Mouse (Mus musculus) urinary bladder, postnatal 4 days (tissue): Measurements from ENCODE around the gene Axin1.
"Not testable (repeated sequence)": the region's sequence is repeated elsewhere in the genome, so short reads cannot be mapped to it uniquely, and the experiment has no call there.

Source experiments
- DNase-seq, 2 experiments: peaks; one replicate each; pipeline ENCODE4 v3.0.0; 2021 to 2022; ENCODE audit warnings: low spot score in 2 of 2

Gene Axin1

DNA sequence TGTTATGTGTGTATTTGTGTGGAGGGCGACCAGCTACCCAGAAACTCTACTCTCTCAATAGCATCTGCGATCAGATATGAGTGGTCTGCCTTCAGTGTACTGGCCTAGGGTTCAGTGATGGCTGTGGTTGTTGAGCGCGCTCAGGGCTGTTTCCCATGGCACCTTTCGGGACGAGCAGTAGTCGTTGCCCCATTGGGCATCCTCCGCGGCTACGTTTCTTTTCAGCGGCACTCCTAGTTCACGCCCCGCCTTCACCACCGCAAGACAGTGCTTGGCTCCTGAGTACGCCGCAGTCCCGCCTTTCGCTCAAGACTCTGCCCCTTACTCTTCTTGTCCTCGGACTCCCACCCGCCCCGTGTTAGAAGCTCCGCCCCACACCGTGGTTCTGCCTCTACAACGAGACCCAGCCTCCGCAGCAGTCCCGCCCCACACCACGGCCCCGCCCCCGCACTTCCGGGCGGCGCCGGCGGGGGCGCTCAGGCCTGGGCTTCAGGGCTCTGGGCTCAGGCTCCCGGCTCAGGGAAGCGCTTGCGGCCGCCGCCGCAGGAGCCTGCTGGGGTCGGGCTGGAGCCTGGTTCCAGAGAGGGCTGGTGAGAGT lies at the start of gene Axin1:
TSS of gene Axin1 (plus strand) at position 450 of the 598 bp plus-strand sequence.
- DNase-seq, result peak; percentile 94

DNA sequence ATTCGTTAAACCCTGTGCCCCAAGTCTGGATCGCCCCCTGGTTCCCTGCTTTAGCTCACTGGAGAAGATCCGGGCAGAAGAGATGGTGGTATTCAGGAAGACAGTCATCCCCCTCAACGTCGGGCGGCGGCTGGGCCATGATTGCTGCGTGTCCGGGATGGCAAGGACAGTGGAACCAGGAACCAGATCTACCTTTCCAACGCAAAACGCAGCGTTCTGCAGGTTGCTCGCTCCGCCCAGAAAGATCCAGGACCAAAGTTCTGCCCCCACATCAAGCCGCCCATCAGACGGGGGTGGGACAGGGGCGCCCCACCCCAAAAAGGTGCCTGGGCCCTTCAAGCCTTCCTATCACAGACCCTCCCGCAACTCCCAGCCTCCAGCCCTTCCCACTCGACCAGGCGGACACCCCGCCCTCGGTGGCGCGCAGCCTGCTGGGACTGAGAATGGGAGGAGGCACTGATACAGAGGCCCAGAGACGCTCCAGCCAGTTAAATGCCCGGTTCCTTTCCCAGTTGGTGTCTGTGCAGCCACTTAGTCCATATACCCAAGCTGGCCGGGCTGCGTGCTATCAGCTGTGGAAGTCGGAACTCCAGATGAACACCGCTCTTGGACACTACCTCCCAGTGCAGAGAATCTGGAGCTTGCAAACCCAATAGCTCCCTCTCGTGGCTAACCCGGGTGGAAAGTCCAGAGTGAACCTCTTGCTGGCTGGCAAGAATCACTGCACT lies 48.4 kb upstream of the Axin1 start, which contains the start of gene Decr2:
TSS of gene Decr2 (minus strand) at position 433 of the 728 bp plus-strand sequence.
- peak; percentile 87 to 89 for DNase-seq

DNA sequence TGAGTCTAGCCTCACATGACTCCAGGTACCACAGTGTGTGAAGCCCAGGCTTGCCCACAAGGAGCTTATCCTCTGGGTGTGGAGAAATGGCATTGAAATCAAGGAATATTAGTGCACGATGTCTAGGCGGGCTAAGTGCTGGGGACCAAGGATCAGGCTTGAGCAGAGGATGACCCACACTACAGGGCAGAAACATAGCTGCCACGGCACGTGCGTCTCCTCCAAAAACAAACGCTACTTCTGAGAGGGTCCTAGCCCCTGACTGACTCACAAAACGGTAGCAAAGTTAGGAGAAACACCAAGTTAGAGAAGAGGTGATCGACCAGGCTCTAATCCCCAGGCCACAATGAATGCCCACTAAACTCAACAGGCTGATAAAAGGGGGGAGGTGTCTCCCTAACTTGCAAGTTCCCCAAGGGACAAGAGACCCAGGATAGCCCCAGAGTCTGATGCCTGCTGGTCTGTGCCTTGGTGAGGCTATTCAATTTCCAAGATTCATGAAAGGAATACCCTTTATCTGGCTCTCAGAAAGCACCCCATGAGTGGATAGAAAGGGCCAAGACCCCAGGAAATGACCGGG lies 43.9 kb upstream of the Axin1 start:
- DNase-seq, result no peak

DNA sequence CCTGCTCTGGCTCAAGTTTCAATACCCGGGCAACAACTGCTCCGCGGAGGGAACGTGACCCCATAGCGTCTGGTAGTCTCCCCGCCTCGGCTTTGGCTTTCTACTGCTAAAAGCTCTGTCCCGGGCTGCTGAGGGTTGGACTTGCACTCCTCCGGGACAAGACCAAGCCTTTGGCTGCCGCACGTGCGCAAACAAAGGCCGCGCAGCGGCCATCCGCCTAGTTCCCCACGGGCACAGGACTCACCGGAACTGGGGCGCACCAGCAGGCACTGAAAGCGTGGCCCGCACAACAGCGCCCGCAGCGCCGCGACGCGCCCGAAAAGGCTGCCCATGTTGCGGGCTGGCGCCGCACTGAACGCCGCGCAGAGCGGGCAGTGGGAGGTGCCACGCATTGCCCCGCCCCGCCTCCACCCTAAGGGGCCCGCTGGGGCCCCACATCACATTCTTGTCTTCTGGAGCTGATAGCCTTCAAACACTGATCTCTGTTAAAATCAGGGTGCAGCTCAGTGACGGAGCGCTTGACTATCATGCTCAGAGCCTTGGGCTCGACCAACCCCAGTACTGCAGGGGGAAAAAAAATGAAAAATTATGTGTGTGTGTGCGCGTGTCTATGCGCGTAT lies 43.3 kb upstream of the Axin1 start, which contains the start of gene Nme4:
TSS of gene Nme4 (minus strand) at position 482 of the 620 bp plus-strand sequence.
- DNase-seq, result peak in 1 of 2 experiments; percentile 54

DNA sequence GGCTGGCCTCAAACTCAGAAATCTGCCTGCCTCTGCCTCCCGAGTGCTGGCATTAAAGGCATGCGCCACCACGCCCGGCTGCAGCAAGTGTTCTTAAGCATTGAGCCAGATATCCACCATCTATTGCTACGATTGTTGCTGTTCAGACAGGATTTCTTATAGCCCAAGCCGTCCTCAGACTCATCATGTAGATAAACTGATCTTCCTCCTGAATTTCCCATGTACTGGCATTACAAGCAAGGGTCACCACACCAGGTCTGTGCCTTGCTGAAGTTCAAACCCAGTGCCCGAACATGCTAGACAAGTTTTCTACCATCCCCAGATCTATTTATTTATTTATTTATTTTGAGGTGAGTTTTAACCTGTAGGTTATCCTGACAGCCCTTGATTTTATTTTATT lies 40.0 kb upstream of the Axin1 start:
- DNase-seq, result no peak

DNA sequence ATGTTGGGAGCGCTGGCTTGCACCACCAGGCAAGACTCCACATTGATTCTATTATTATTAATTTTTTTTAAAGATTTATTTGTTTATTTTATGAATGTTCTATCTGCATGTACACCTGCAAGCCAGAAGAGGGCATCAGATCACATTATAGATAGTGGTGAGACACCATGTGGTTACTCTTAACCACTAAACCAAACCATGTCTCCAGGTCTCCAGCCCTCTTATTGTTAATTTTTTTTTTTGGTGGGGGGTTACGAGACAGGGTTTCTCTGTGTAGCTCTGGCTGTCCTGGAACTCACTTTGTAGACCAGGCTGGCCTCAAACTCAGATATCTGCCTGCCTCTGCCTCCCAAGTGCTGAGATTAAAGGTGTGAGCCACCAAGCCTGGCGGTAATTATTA lies 39.2 kb upstream of the Axin1 start:
- not testable (repeated sequence) for DNase-seq

DNA sequence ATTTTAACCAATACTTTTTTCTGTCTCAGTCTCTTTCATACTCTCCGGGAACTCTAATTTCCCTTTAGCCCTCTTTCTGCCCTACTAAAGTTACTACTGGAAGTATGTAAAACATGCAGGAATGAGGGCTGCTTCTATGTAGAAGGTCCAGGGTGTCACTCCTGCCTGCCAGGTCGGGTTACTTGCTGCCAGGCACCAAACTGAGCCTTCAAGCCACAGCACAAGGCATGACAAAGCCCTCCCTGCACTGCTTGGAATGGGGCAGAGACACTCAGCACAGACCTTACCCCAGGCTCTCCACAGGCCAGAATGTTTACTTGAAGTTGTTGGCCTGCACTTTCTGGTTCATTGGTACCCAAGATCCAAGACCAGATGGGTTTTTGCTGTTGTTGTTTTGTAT lies 38.3 kb upstream of the Axin1 start:
- DNase-seq, result no peak

DNA sequence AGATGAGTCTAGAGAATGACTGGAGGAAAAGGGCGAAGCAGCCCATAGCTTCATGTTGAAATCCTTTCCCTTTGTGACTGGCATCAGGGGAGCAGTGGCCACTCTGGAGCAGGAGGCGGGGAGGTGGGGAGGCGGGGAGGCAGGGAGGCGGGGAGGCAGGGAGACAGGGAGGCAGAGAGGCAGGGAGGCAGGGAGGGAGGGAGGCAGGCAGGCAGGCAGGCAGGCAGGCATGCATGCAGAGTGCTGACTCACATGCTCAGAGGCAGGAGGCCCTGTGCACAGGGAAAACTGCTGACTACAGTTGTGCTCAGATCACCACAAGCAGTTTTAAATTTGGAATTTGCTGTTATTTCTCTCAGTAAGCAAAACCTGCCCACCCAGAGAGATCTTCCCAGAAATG lies 37.0 kb upstream of the Axin1 start:
- no peak for DNase-seq

DNA sequence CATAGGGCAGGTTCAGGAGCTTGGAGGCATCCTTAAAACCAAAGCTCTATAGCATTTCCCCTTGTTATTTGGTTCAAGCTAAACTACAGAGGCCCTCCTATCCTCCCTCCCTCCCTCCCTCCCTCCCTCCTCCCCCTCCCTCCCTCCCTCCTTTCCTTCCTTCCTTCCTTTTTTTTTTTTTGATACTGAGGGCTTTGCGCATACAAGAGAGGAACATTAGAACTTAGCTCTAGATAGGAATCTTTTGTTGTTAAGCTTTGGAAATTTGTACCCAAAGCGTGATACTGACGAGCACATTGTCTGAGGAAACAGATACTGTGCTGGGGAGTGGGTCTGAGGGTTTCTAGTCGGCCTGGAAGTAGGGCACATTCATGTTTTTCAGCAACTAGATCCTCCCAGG lies 32.9 kb upstream of the Axin1 start:
- no peak for DNase-seq

DNA sequence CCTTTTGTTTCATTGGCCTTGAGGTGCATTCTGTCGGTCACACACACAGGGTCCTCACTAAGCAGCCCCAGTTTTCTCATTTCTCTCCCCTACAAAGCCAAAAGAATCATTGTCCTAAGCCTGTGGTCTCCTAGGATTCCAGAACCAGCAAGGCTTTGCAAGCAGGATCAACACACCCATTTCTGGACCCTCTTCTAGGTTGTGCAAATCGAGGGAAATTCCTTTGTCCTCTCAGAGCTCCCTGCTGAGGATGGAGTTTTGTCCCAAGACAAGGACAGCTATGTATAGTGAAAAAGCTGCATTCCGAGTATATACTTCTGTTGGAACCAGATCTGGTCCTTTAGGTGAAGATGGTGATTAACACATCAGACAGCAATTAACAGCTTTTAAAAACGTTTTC lies 28.3 kb upstream of the Axin1 start:
- no peak for DNase-seq

DNA sequence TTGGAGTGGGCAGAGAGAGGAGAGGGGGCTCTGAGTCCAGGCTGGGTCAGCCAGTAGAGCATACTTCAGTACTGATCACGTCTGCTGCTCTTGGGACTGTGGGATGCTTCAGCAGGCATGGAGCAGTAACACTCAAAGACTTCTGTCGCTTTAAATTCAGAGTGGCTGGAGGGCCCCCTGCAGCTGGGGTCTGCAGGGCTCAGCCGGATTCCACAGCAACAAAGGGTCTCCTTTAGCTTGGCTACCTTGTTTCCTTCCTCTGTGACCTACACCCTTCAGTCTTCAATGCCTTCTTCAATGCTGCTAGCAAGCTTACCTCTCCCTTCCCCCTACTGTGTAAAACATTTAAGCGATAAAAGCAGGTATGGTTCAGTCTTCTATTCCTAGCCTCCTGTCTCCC lies 27.5 kb upstream of the Axin1 start:
- DNase-seq, result no peak

DNA sequence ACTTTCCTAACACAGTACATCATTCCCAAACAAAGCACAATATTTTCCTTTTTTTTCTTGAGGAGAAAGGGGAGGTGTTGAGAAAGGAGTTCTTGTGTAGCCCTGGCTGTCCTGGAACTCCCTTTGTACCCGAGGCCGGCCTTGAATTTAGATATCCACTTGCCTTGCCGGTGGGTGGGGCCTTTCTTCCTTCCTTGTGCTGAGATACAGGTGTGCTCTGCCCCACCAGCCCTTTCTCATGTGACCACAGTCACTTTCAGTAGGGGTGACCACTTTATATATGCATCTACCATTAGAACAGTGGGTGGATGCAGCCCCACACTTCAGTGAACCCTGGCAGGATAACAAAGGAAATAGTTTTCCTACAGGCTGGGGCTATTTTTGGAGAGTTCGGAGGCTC lies 26.8 kb upstream of the Axin1 start:
- DNase-seq, result no peak

DNA sequence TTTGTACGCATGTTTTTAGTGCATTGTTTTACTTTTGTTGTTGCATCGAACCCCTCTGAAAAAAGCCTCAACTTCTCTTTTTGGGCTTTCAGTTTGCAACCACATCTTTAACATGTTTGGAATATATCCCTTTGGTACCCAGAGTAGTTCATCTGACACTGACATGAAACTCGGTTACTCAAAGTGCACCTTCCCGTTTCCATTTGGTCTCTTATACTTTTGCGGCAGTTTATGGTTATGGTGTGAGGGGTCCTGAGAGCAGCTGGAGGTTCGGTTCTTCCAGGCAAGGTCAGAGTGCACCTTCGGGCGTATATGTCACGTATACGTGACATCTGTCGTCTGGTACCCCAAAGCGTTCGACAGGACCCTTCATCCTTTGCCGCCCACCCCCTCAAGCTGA lies 25.7 kb upstream of the Axin1 start:
- DNase-seq, result no peak

DNA sequence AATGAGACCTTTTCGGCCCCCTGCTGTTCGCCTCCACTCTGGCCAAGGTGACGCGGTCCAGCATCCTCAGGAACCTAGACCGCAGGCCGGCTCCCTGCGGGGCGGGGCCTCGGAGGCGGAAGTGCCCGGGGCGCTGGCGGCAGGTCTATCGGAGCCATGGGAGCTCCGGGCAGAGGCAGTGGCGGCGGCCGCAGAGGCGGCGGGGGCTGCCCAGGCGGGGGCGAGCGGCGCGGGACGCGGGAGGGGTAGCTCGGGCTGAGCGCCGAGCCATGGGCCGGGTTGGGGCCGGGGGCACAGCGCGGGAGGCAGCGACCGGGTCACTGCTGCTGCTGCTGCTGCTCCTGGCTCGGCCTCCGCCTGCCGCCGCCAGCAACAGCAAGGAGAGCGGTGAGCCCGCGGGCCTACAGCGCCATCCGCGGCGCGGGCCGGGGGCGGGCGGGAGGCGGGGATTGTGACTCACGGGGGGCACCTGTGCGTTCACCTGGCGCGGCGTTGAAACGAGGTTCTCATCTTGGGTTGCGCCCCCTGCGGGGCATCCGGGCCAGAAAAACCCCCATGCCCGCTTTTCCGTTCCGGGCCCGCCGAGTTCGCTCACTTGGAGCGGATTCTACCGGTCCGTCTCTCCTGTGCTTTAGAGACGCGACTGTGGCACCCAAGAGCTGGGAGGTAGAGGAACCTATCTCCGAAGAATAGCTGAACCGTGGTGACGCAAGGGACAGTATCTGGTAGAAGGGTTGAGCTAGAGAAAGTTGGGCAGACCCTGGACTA lies 25.1 kb upstream of the Axin1 start, which contains the start of gene Tmem8:
TSS of gene Tmem8 (plus strand) at position 119 of the 768 bp plus-strand sequence.
- DNase-seq, result peak; percentile 50 to 70

DNA sequence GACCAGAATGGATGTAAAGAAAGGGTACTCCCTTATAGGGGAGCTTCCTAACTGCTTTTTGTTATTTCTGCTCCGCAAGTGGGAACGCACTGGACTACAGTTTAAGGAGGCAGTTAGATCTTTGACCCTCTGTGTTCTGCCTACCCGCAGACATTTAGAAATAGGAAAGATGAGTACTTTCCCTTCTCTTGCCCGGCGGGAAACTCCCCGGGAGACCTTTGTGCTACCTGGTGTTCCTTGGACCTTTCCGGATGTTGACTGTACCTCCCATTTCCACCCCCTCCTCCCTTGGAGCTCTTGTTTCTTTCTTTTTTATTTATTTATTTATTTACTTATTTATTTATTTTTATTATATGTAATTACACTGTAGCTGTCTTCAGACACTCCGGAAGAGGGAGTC lies 24.4 kb upstream of the Axin1 start:
- no peak for DNase-seq

DNA sequence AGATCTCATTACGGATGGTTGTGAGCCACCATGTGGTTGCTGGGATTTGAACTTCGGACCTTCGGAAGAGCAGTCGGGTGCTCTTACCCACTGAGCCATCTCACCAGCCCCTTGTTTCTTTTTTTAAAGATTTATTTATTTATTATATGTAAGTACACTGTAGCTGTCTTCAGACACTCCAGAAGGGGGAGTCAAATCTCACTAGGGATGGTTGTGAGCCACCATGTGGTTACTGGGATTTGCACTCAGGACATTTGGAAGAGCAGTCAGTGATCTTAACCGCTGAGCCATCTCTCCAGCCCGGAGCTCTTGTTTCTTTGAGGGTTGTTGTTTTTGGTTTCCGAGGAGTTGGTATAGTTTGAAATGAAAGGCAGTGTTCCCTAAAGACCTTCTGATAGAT lies 24.0 kb upstream of the Axin1 start:
- not testable (repeated sequence) for DNase-seq

DNA sequence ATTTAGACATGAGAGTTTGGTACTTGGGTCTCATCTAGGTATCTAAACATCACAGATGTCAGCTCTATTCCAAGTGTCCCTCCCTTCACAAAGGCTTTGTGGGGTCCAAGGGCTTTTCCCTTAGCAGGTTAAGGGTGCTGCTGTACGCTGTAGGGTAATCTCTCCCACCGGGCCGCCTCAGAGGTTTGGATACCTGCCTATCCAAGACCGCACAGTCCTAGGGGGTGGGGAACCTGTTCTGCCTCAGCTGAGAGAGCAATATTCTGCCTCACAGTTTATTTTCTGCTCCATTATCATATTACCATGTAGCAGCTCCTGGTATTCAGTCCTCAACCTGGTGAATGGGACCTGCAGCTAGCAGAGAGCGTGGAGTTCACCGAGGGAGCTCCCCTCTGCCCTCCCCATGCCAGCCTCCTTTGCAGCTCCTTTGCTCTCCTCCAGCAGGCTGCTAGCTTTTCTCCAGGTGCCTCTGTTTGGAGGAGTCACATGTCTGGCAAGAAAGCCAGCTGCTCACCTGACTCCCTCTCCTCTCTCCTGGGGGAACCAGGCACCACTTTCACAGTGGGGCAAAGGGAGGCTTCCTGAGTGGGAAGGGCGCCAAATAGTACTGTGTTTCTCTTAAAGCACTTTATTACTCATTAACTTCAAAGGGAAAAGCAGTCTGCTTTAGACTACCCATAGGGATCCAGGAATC lies 23.1 kb upstream of the Axin1 start:
- DNase-seq, result no peak

DNA sequence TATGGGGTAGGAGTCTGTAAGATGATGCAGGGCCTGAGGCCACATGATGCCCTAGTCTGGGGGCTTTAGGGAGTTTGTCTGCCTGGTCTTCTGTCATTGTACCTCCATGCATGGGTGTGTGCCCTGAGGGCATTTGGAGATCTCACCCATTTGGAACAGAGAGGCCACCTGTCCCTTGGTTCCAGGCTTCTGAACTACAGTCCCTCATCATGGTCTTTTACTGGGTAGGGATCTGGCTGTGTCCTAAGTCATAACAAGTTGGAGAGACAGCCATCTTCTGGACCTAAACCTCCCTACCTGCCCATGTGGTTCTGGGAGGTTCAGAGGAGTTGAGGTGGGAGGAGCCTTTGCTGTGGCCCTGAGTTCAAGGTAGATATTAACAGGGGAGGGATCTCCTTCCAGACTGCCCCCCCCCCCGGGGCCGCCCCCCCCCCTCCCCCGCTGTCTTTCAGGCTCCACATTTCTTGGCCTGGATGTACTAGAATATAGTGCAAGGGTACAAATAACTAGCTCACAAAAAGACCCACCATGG lies 22.5 kb upstream of the Axin1 start:
- no peak for DNase-seq

DNA sequence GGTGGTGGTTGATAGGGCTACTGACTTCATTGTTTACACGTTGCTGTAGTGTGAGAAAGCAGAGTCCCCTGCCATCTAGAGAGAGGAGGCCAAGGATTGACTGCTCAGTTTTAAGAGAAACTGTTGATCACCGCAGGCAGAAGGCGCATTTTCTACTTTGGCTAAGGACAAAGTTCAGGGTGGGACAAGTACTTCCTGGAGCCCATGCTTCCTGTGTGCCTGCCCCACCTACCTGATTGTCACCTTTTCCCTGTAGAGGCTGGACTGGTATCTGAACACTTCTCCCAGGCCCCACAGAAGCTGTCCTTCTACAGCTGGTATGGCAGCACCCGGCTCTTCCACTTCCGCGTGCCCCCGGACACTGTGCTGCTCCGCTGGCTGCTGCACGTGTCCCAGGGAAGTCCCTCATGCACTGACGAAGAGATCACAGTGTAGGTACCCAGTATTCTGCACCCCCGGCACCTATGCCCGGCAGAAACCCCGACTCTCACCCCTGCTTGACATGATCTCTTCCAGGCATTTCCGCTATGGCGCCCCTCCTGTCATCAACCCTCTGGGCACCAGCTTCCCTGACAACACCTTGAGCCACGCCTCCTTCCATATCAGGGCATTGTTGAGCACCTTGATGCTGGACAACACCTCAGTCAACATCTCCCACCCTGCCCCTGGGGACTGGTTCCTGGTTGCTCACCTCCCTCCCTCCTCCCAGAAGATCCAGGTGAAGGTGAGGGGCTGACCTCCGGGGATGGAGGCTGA lies 21.8 kb upstream of the Axin1 start:
- DNase-seq, result no peak
